Comparison of ENCODE assay signal across 8 mouse cellular contexts in the genomic region with DNA sequence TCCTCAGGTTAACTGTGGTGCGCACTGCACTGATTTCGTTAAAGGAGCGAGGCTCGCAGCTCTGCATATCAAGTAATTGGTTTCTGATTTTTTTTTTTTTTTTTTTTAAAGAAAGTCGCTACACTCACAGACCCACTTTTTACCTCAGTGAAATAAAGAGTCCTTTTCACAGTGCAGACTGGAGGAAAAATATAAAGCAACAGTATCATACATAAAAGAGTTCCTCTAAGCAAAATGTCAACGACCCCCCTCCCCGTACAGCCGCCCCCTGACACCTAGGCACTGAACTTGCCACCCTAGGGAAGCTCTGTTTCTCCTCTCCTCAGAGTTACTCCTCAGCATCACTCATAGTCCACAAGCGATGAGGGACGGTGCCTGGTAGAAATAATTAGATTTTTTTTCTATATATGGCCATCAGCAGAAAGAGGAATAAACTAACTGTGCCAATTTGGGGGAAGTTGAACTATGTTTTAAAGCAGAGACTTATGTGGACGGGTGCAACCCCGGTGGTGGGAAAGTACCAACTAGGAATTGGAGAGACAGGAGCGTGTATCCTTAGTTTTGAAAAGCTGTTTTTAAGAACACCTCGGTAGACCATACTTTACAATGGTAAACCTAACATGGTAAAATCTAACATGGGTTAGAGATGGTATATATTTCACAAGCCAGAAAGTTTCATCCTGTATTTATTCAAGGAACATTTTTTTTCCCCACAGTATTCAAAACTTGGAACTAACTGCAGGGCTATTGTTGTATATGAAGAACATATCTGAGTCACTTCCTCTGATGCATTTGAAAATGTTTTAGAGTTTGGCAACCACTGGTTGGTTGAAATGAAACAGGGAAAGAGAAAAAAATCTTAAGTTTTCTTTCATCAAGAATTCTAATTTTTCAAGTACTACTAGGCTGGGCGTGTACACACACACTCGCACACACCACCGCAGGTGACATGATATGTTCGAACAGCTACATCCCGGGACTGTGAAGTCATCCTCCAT.
DNase-seq lines count a peak whose midpoint lies in the region; ATAC-seq lines count a peak whose summit lies in the region.
"Had no signal": no experiment of that assay in that cellular context is flagged by ENCODE, and none has a peak within 500 bp of the region (broad histone marks: within the 10 kb centered on the region; RNA-seq: fewer than 3 reads in every experiment).

No protein-coding gene starts in this region.

- ATAC-seq in liver, embryonic 11.5 days (replicated peaks; ENCODE audit: low FRiP score), result no peak
- ATAC-seq in limb, embryonic 11.5 days (ENCODE audit: insufficient number of reproducible peaks, low FRiP score, low TSS enrichment, low read depth), result no peak
- ATAC-seq in stomach, embryonic 14.5 days (ENCODE audit: insufficient number of reproducible peaks, insufficient read depth, low FRiP score, low read depth), result no peak

- no peaks in the 10 kb centered on the region for H3K36me3 ChIP-seq in liver, embryonic 11.5 days (ENCODE audit: control insufficient read depth, insufficient read depth, low read length)
- no peaks in the 10 kb centered on the region for H3K36me3 ChIP-seq in forebrain, embryonic 10.5 days (replicated peaks)
- no peaks in the 10 kb centered on the region for H3K36me3 ChIP-seq in limb, embryonic 11.5 days (ENCODE audit: control insufficient read depth, insufficient read depth, low read length)
- H3K36me3 ChIP-seq in stomach, embryonic 14.5 days (ENCODE audit: control insufficient read depth, insufficient read depth, low read length), result no peaks in the 10 kb centered on the region

- H3K9me3 ChIP-seq in liver, embryonic 11.5 days (ENCODE audit: control insufficient read depth, low read length), result no peaks in the 10 kb centered on the region
- H3K9me3 ChIP-seq in forebrain, embryonic 10.5 days, result no peaks in the 10 kb centered on the region
- no peaks in the 10 kb centered on the region for H3K9me3 ChIP-seq in limb, embryonic 11.5 days (ENCODE audit: control insufficient read depth, low read length)
- no peaks in the 10 kb centered on the region for H3K9me3 ChIP-seq in stomach, embryonic 14.5 days (ENCODE audit: control insufficient read depth, low read depth, low read length)

- 56% methylated on average over 19 of the region's 19 CpGs for WGBS in liver, embryonic 11.5 days
- WGBS in forebrain, embryonic 10.5 days, result 59% methylated on average over 19 of the region's 19 CpGs
- WGBS in limb, embryonic 11.5 days, result 51% methylated on average over 19 of the region's 19 CpGs
- WGBS in stomach, embryonic 14.5 days, result 45% methylated on average over 19 of the region's 19 CpGs

- no peak overlapping the region for H3K9ac ChIP-seq in liver, embryonic 11.5 days (ENCODE audit: low read depth, low read length)
- no peak overlapping the region for H3K9ac ChIP-seq in limb, embryonic 11.5 days (ENCODE audit: low read length)
- H3K9ac ChIP-seq in stomach, embryonic 14.5 days (replicated peaks; ENCODE audit: low read depth, low read length), result no peak overlapping the region

- no peak overlapping the region for H3K4me3 ChIP-seq in liver, embryonic 11.5 days (ENCODE audit: low read depth, low read length)
- peak overlapping the region; percentile 47 for H3K4me3 ChIP-seq in forebrain, embryonic 10.5 days
- no peak overlapping the region for H3K4me3 ChIP-seq in limb, embryonic 11.5 days (ENCODE audit: low read depth, low read length)
- peak overlapping the region; percentile 19 for H3K4me3 ChIP-seq in stomach, embryonic 14.5 days (ENCODE audit: low read depth, low read length)
- H3K4me3 ChIP-seq: erythroblast, embryonic 14.5 days had no signal

- H3K4me2 ChIP-seq in liver, embryonic 11.5 days, result peak overlapping the region; percentile 43
- H3K4me2 ChIP-seq in limb, embryonic 11.5 days (ENCODE audit: low read depth, severe bottlenecking), result peak overlapping the region; percentile 15
- H3K4me2 ChIP-seq in stomach, embryonic 14.5 days (replicated peaks; ENCODE audit: low read depth, low read length), result peak overlapping the region; percentile 46

- no peaks in the 10 kb centered on the region for H3K4me1 ChIP-seq in liver, embryonic 11.5 days (replicated peaks; ENCODE audit: control insufficient read depth, insufficient read depth, low read length)
- peaks cover 15% of the 10 kb centered on the region for H3K4me1 ChIP-seq in forebrain, embryonic 10.5 days
- no peaks in the 10 kb centered on the region for H3K4me1 ChIP-seq in limb, embryonic 11.5 days (ENCODE audit: control insufficient read depth, insufficient read depth, low read length)
- peaks cover 12% of the 10 kb centered on the region; the same call in 1 of the 2 replicates for H3K4me1 ChIP-seq in stomach, embryonic 14.5 days (ENCODE audit: control insufficient read depth, insufficient read depth, low read length)

- H3K27ac ChIP-seq in liver, embryonic 11.5 days (ENCODE audit: low read depth, low read length), result no peak overlapping the region
- H3K27ac ChIP-seq in forebrain, embryonic 10.5 days, result no peak overlapping the region
- no peak overlapping the region for H3K27ac ChIP-seq in limb, embryonic 11.5 days (replicated peaks; ENCODE audit: low read depth, low read length)
- H3K27ac ChIP-seq in stomach, embryonic 14.5 days (ENCODE audit: low read length), result 0 out of 2 replicates have a peak overlapping the region, but pooled peaks have one; percentile 21

- DNase-seq in liver, embryonic 11.5 days (ENCODE audit: low spot score), result no peak
- no peak for DNase-seq in liver
- DNase-seq in forebrain, embryonic 10.5 days (ENCODE audit: extremely low spot score, low spot score), result no peak
- no peak for DNase-seq in limb, embryonic 11.5 days (ENCODE audit: low spot score)
- no peak for DNase-seq in right cerebral cortex, adult 2 months (ENCODE audit: low spot score in 2 of 2)
- DNase-seq in frontal cortex, postnatal 10 days (ENCODE audit: low spot score in 2 of 2), result no peak

- H3K27me3 ChIP-seq in liver, embryonic 11.5 days (replicated peaks; ENCODE audit: control insufficient read depth, insufficient read depth, low read length), result no peaks in the 10 kb centered on the region
- peaks cover 3% of the 10 kb centered on the region; the same call in 1 of the 2 replicates for H3K27me3 ChIP-seq in forebrain, embryonic 10.5 days (ENCODE audit: poor library complexity, severe bottlenecking)
- H3K27me3 ChIP-seq in limb, embryonic 11.5 days (ENCODE audit: control insufficient read depth, insufficient read depth, low read length), result no peaks in the 10 kb centered on the region
- H3K27me3 ChIP-seq in stomach, embryonic 14.5 days (ENCODE audit: control insufficient read depth, insufficient read depth, low read length), result no peaks in the 10 kb centered on the region

Comparison
In these comparisons a context has a peak if more than half of its experiments do, and no peak if none do; other contexts are left out.
1. H3K4me3 ChIP-seq: peak in forebrain, embryonic 10.5 days (single experiment) and stomach, embryonic 14.5 days (single experiment); none in liver, embryonic 11.5 days (single experiment) and limb, embryonic 11.5 days (single experiment).
2. Peak in every context shown above with its lines, with median percentiles within 50 percentile points of each other: H3K4me2 ChIP-seq.